31 mouse cellular contexts compared by ENCODE assay signal in genomic region chr11:93448290-93449256, GRCm38 (mm10).
DNase-seq lines count a peak whose midpoint lies in the region; ATAC-seq and TF ChIP-seq lines count a peak whose summit lies in the region.
"Had no signal": no experiment of that assay in that cellular context is flagged by ENCODE, and none has a peak within 500 bp of the region (broad histone marks: within the 10 kb centered on the region; RNA-seq: fewer than 3 reads in every experiment).

No protein-coding gene starts in this region.

- no peaks in the 10 kb centered on the region for H3K36me3 ChIP-seq in forebrain, embryonic 16.5 days (ENCODE audit: control insufficient read depth, insufficient read depth)
- H3K36me3 ChIP-seq in forebrain, embryonic 10.5 days (replicated peaks) = no peaks in the 10 kb centered on the region
- no peaks in the 10 kb centered on the region for H3K36me3 ChIP-seq in lung, embryonic 16.5 days (ENCODE audit: control insufficient read depth, insufficient read depth, low read length)
- H3K36me3 ChIP-seq: embryonic facial prominence, embryonic 13.5 days; forebrain, embryonic 15.5 days; heart, embryonic 12.5 days; intestine, embryonic 15.5 days; limb, embryonic 13.5 days; liver, embryonic 12.5 days; neural tube, embryonic 15.5 days; stomach, embryonic 15.5 days had no signal

- H3K27ac ChIP-seq in forebrain, embryonic 16.5 days (ENCODE audit: low read length) = no peak overlapping the region
- H3K27ac ChIP-seq in forebrain, embryonic 10.5 days = no peak overlapping the region
- H3K27ac ChIP-seq in lung, embryonic 16.5 days (ENCODE audit: low read length) = 0 out of 2 replicates have a peak overlapping the region, but pooled peaks have one; percentile 27
- H3K27ac ChIP-seq: embryonic facial prominence, embryonic 13.5 days; forebrain, embryonic 15.5 days; gastrocnemius, adult 2 months; hindbrain, postnatal 0 days; intestine, embryonic 15.5 days; limb, embryonic 13.5 days; liver, embryonic 12.5 days; neural tube, embryonic 15.5 days; stomach, embryonic 15.5 days had no signal

- no peak for TF ChIP-seq POLR2A in brain, embryonic 14.5 days (IDR thresholded peaks at IDR 0.05; ENCODE audit: borderline replicate concordance, extremely low read depth, insufficient read depth, insufficient read length, poor library complexity, severe bottlenecking)

- no peak overlapping the region for H3K9ac ChIP-seq in forebrain, embryonic 16.5 days (replicated peaks; ENCODE audit: low read depth, low read length)
- H3K9ac ChIP-seq in lung, embryonic 16.5 days (ENCODE audit: low read length) = no peak overlapping the region
- H3K9ac ChIP-seq: embryonic facial prominence, embryonic 13.5 days; forebrain, embryonic 15.5 days; heart, embryonic 12.5 days; intestine, embryonic 15.5 days; limb, embryonic 13.5 days; liver, embryonic 12.5 days; liver, postnatal 0 days; neural tube, embryonic 15.5 days; stomach, embryonic 15.5 days had no signal

- H3K27me3 ChIP-seq in forebrain, embryonic 16.5 days (replicated peaks; ENCODE audit: control insufficient read depth, insufficient read depth, low read length) = no peaks in the 10 kb centered on the region
- H3K27me3 ChIP-seq in forebrain, embryonic 10.5 days (ENCODE audit: poor library complexity, severe bottlenecking) = no peaks in the 10 kb centered on the region
- no peaks in the 10 kb centered on the region for H3K27me3 ChIP-seq in lung, embryonic 16.5 days (ENCODE audit: control insufficient read depth, insufficient read depth, low read depth, low read length)
- H3K27me3 ChIP-seq: embryonic facial prominence, embryonic 13.5 days; forebrain, embryonic 15.5 days; heart, embryonic 12.5 days; intestine, embryonic 15.5 days; limb, embryonic 13.5 days; liver, embryonic 12.5 days; megakaryocyte, embryonic 14.5 days; neural tube, embryonic 15.5 days; stomach, embryonic 15.5 days had no signal

- H3K4me1 ChIP-seq in forebrain, embryonic 16.5 days (replicated peaks; ENCODE audit: control insufficient read depth, insufficient read depth, low read length) = no peaks in the 10 kb centered on the region
- H3K4me1 ChIP-seq in forebrain, embryonic 10.5 days = no peaks in the 10 kb centered on the region
- H3K4me1 ChIP-seq in lung, embryonic 16.5 days (replicated peaks; ENCODE audit: control insufficient read depth, insufficient read depth, low read length) = no peaks in the 10 kb centered on the region
- H3K4me1 ChIP-seq: embryonic facial prominence, embryonic 13.5 days; forebrain, embryonic 15.5 days; heart, embryonic 12.5 days; intestine, embryonic 15.5 days; liver, embryonic 12.5 days; megakaryocyte, embryonic 14.5 days; neural tube, embryonic 15.5 days; stomach, embryonic 15.5 days had no signal

- no peaks in the 10 kb centered on the region for H3K9me3 ChIP-seq in forebrain, embryonic 16.5 days (ENCODE audit: control insufficient read depth, low read length)
- H3K9me3 ChIP-seq in forebrain, embryonic 10.5 days = no peaks in the 10 kb centered on the region
- no peaks in the 10 kb centered on the region for H3K9me3 ChIP-seq in lung, embryonic 16.5 days (ENCODE audit: control insufficient read depth, low read length)
- H3K9me3 ChIP-seq: embryonic facial prominence, embryonic 13.5 days; forebrain, embryonic 15.5 days; heart, embryonic 12.5 days; intestine, embryonic 15.5 days; limb, embryonic 13.5 days; liver, embryonic 12.5 days; neural tube, embryonic 15.5 days; stomach, embryonic 15.5 days had no signal

- H3K4me2 ChIP-seq in forebrain, embryonic 16.5 days (ENCODE audit: low read length) = no peak overlapping the region
- H3K4me2 ChIP-seq in lung, embryonic 16.5 days (ENCODE audit: low read depth, low read length) = no peak overlapping the region
- H3K4me2 ChIP-seq: embryonic facial prominence, embryonic 13.5 days; forebrain, embryonic 15.5 days; heart, embryonic 12.5 days; intestine, embryonic 15.5 days; limb, embryonic 13.5 days; liver, embryonic 12.5 days; neural tube, embryonic 15.5 days; stomach, embryonic 15.5 days had no signal

- peak; percentile 36; the same call in 1 of the 2 replicates for ATAC-seq in forebrain, embryonic 16.5 days
- ATAC-seq in lung, embryonic 16.5 days (ENCODE audit: low read depth) = peak; percentile 77
- ATAC-seq: forebrain, embryonic 15.5 days; hindbrain, postnatal 0 days; intestine, embryonic 15.5 days; liver, embryonic 12.5 days; liver, postnatal 0 days; Patski had no signal

- WGBS in forebrain, embryonic 16.5 days = 52% methylated on average over 12 of the region's 12 CpGs
- WGBS in forebrain, embryonic 10.5 days = 87% methylated on average over 12 of the region's 12 CpGs
- 31% methylated on average over 12 of the region's 12 CpGs for WGBS in lung, embryonic 16.5 days

- no peak overlapping the region for H3K4me3 ChIP-seq in forebrain, embryonic 16.5 days (replicated peaks; ENCODE audit: low read length)
- H3K4me3 ChIP-seq in forebrain, embryonic 10.5 days = no peak overlapping the region
- H3K4me3 ChIP-seq in lung, embryonic 16.5 days (ENCODE audit: low read length) = no peak overlapping the region
- H3K4me3 ChIP-seq: embryonic facial prominence, embryonic 13.5 days; forebrain, embryonic 15.5 days; gastrocnemius, adult 2 months; heart, embryonic 12.5 days; intestine, embryonic 15.5 days; layer of hippocampus, adult 2 months; limb, embryonic 13.5 days; liver, embryonic 12.5 days; megakaryocyte, embryonic 14.5 days; neural tube, embryonic 15.5 days; stomach, embryonic 15.5 days had no signal

- no peak for DNase-seq in forebrain, embryonic 10.5 days (ENCODE audit: extremely low spot score, low spot score)
- no peak for DNase-seq in lung, adult 18-20 months
- peak; percentile 42 for DNase-seq in brain, embryonic 14.5 days (ENCODE audit: low read depth)
- DNase-seq in lung, postnatal 25 days (ENCODE audit: low spot score) = peak; percentile 26
- DNase-seq in right cerebral cortex, adult 2 months (ENCODE audit: low spot score in 2 of 2) = no peak
- DNase-seq: adrenal gland, postnatal 10 days; cerebellum, adult 11 months; cerebellum, adult 9-11 months; gastrocnemius, adult 2 months; gastrocnemius, postnatal 36 days; heart, adult 18-20 months; heart, postnatal 4 days; kidney, adult 2 months; kidney, postnatal 36 days; liver, postnatal 0 days; retina, postnatal 1 day; right cerebral cortex, postnatal 25 days had no signal

- TF ChIP-seq CTCF in brain, embryonic 14.5 days (IDR thresholded peaks at IDR 0.05; ENCODE audit: borderline replicate concordance, extremely low read depth, insufficient read depth, insufficient read length) = no peak

Comparison
In these comparisons a context has a peak if more than half of its experiments do, and no peak if none do; other contexts are left out.
1. DNase-seq: peak in brain, embryonic 14.5 days (single experiment) and lung, postnatal 25 days (single experiment); none in forebrain, embryonic 10.5 days (single experiment), lung, adult 18-20 months (0 of 2) and right cerebral cortex, adult 2 months (0 of 2).